Mouse (Mus musculus) thymus, adult 2 months (tissue): Measurements from ENCODE around the gene Gpr156. TPM values are rescaled to one million over a fixed set of nuclear protein-coding genes. Genes with fewer than 3 reads are reported as not detected.
"Not testable (repeated sequence)": the region's sequence is repeated elsewhere in the genome, so short reads cannot be mapped to it uniquely, and the experiment has no call there.

Experiments
- DNase-seq: peaks from one replicate; pipeline ENCODE4 v3.0.0; 2021
- H3K27ac ChIP-seq: fragments of 200-500 bp; 2 replicates; pipeline ENCODE4 v1.5.1; 2012; ENCODE audit warnings: low read length, control low read depth; ENCODE audit not compliant: control insufficient read depth, insufficient read depth
- H3K27me3 ChIP-seq: fragments of 200-500 bp; 2 replicates; pipeline ENCODE4 v1.6.1; 2012; ENCODE audit warnings: mild to moderate bottlenecking, low read length, moderate library complexity, mixed read lengths; ENCODE audit not compliant: control insufficient read depth, insufficient read depth
- H3K36me3 ChIP-seq: fragments of 200-500 bp; 2 replicates; pipeline ENCODE4 v1.6.1; 2012; ENCODE audit warnings: mild to moderate bottlenecking, low read length, moderate library complexity; ENCODE audit not compliant: control insufficient read depth, insufficient read depth
- H3K4me1 ChIP-seq: fragments of 200-500 bp; replicated peaks from 2 replicates; pipeline ENCODE4 v1.6.1; 2012; ENCODE audit warnings: low read length; ENCODE audit not compliant: control insufficient read depth, insufficient read depth
- H3K4me3 ChIP-seq: fragments of 200-500 bp; 2 replicates; pipeline ENCODE4 v1.5.1; 2012; ENCODE audit warnings: mild to moderate bottlenecking, low read length, control low read depth, moderate library complexity; ENCODE audit not compliant: control insufficient read depth, insufficient read depth
- CTCF ChIP-seq: fragments of 200-500 bp; IDR thresholded peaks from 2 replicates; pipeline ENCODE4 v1.5.1; 2012; ENCODE audit warnings: mild to moderate bottlenecking, control low read depth, low read length, moderate library complexity, borderline replicate concordance; ENCODE audit not compliant: control insufficient read depth, poor library complexity, insufficient read depth; ENCODE audit errors: extremely low read depth
- POLR2A ChIP-seq: fragments of 200-500 bp; IDR thresholded peaks from 2 replicates; pipeline ENCODE4 v1.6.1; 2012; ENCODE audit warnings: mild to moderate bottlenecking, low read length, control low read depth, moderate library complexity; ENCODE audit not compliant: control insufficient read depth, poor library complexity, insufficient read depth; ENCODE audit errors: extremely low read depth
- WGBS: fragments of 180-500 bp; shearing (Covaris S2); methylation state at CpG from one replicate; pipeline ENCODE4 v1.1.7; 2018; 5-methylcytosine and 5-hydroxymethylcytosine counted together
- polyA plus RNA-seq: library from polyadenylated mRNA; depleted of rRNA; stranded (reverse); fragments of >200 nt; gene quantifications from 2 replicates; pipeline ENCODE4 v1.2.3, GENCODE M21; 2012

The Gpr156 gene
- polyA plus RNA-seq, 1 experiment = 0.09 TPM

DNA sequence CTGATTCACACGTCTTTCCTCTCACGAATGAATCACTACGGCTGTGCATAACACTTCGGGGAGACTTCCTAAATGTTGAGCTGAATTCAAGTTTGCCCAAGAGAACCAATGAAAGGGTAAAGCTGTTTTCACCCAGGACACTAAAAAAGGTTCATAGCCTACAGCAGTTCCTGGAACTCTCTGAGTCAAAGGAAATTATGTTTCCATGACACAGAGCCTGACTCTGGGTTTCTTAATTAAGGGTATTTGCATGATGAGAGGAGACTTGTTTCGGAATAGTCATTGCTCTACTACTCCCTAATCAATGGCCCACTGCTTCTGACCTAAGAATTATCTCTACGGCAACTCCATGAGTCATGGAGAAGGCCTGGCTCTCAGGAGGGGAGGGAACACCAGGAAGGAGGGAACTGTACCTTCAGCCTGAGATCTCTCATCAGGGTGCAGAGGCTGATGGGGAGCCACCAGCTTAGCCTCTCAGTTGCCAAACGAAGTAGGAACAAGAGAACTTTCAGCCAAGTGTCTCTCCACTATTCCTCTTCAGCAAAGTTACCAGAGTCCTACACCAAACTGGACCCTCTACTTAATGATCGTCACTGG is 100.7 kb downstream of the Gpr156 start:
- H3K4me3 ChIP-seq = no peak overlapping the region
- H3K36me3 ChIP-seq = no peaks in the 10 kb centered on the region
- WGBS = 94% methylated on average over 8 of the region's 8 CpGs
- H3K27me3 ChIP-seq = no peaks in the 10 kb centered on the region
- no peaks in the 10 kb centered on the region for H3K4me1 ChIP-seq
- no peak for TF ChIP-seq CTCF
- TF ChIP-seq POLR2A = no peak
- DNase-seq = no peak
- no peak overlapping the region for H3K27ac ChIP-seq

- 85% methylated on average over 4 of the region's 4 CpGs for WGBS
- no peak for TF ChIP-seq POLR2A
- TF ChIP-seq CTCF = no peak
- Histone ChIP-seq H3K27ac (no peak overlapping the region), H3K4me1 (no peaks in the 10 kb centered on the region), H3K4me3 (no peak overlapping the region), H3K27me3 (no peaks in the 10 kb centered on the region), H3K36me3 (no peaks in the 10 kb centered on the region)
- no peak for DNase-seq
Measured at GRCm38 (mm10) chr16:38017958-38018376, 101.7 kb downstream of the Gpr156 start.

- no peak overlapping the region for H3K27ac ChIP-seq
- H3K4me3 ChIP-seq = no peak overlapping the region
- 92% methylated on average over 9 of the region's 9 CpGs for WGBS
- no peaks in the 10 kb centered on the region for H3K27me3 ChIP-seq
- no peaks in the 10 kb centered on the region for H3K4me1 ChIP-seq
- no peak for TF ChIP-seq CTCF
- no peak for TF ChIP-seq POLR2A
- no peaks in the 10 kb centered on the region for H3K36me3 ChIP-seq
- DNase-seq = no peak
Measured at GRCm38 (mm10) chr16:38032644-38033043, 116.3 kb downstream of the Gpr156 start.

- peak; percentile 6 for DNase-seq
- no peaks in the 10 kb centered on the region for H3K4me1 ChIP-seq
Measured at GRCm38 (mm10) chr16:38033071-38033470, 116.8 kb downstream of the Gpr156 start.

DNA sequence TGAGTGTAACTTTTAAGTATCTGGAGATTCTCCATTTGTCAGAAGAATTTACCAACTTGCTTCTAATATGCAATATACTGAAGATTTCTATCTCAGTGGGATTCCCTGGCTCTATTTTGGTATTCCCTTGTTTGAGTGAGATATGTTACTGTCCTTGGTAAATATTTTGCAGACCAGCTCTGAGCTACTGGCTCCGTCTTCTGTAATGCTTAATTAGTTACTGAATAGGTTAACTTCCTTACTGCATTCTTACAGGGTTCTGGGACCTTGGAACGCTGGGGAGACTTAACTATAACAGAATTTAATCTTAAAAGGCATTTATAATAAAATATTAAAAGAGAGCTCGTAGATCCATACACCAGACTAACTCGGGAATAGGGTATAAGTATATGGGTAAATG is 121.8 kb downstream of the Gpr156 start:
- H3K36me3 ChIP-seq, H3K4me3 ChIP-seq, H3K27ac ChIP-seq, H3K27me3 ChIP-seq, DNase-seq, H3K4me1 ChIP-seq: not testable (repeated sequence)
- WGBS = 90% methylated on average over 4 of the region's 4 CpGs

More at GRCm38 (mm10) chr16:38033071-38033470, 116.8 kb downstream of the Gpr156 start:
- Histone ChIP-seq H3K36me3 (no peaks in the 10 kb centered on the region), H3K4me3 (no peak overlapping the region), H3K27me3 (no peaks in the 10 kb centered on the region), H3K27ac (no peak overlapping the region)
- 90% methylated on average over 5 of the region's 5 CpGs for WGBS
- TF ChIP-seq POLR2A (no peak), CTCF (no peak)

DNA sequence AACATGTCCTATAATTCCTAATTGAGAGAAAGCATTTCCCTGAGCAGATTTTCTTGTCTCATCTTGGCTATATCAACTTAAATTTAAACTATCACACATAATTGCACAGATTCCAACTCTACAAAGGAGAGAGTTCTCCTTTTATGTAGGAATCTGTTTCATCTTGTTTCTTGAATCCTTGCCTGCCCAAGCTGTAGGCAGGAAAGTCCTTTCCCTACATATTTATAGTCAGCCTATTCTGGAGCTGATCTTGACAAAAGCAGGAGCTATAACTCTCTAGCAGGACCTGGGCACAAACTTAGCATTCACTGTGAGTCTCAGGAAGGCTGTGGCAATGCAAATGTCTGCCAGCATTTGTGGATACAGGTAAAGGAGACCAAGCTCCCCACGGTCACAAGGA is 125.9 kb downstream of the Gpr156 start:
- DNase-seq = no peak
- H3K4me1 ChIP-seq = no peaks in the 10 kb centered on the region
- no peaks in the 10 kb centered on the region for H3K36me3 ChIP-seq
- no peaks in the 10 kb centered on the region for H3K27me3 ChIP-seq
- no peak overlapping the region for H3K27ac ChIP-seq
- 97% methylated on average over 1 of the region's 1 CpGs for WGBS
- TF ChIP-seq POLR2A = no peak
- TF ChIP-seq CTCF = no peak
- no peak overlapping the region for H3K4me3 ChIP-seq

- TF ChIP-seq POLR2A (no peak), CTCF (no peak)
- DNase-seq = no peak
- 92% methylated on average over 5 of the region's 5 CpGs for WGBS
- Histone ChIP-seq H3K4me3 (no peak overlapping the region), H3K4me1 (no peaks in the 10 kb centered on the region), H3K27ac (no peak overlapping the region), H3K36me3 (no peaks in the 10 kb centered on the region), H3K27me3 (no peaks in the 10 kb centered on the region)
Measured at GRCm38 (mm10) chr16:38044551-38044950, 128.3 kb downstream of the Gpr156 start.
